Mouse (Mus musculus): Measurements from ENCODE around the gene Copb1. TPM values are rescaled to one million over a fixed set of nuclear protein-coding genes. Genes with fewer than 3 reads are reported as not detected.

The Copb1 gene
- 141 and 160 TPM in 2 replicates for polyA plus RNA-seq (2014; fragmentation: Nextera tagmentation; extraction: Ambion mirVana)

- DNase-seq (ENCODE audit: low spot score), result peak; percentile 93
- no peaks in the 10 kb centered on the region for H3K9me3 ChIP-seq (replicated peaks; ENCODE audit: control insufficient read depth, low read length)
- WGBS, result 2% methylated on average over 71 of the region's 75 CpGs
- peak within 1 kb of the TSS; percentile 50 for H3K4me2 ChIP-seq (ENCODE audit: low read depth, low read length)
- H3K4me3 ChIP-seq (ENCODE audit: low read depth, low read length), result peak within 1 kb of the TSS; percentile 73
- no peaks in the 10 kb centered on the region for H3K27me3 ChIP-seq (ENCODE audit: control insufficient read depth, insufficient read depth, low read length)
- peak within 1 kb of the TSS; percentile 90 for H3K9ac ChIP-seq (replicated peaks; ENCODE audit: low read length)
- peak within 1 kb of the TSS; percentile 17; the same call in 1 of the 2 replicates for H3K27ac ChIP-seq (replicated peaks; ENCODE audit: low read depth, low read length)
- peaks cover 9% of the 10 kb centered on the region for H3K36me3 ChIP-seq (replicated peaks; ENCODE audit: control insufficient read depth, insufficient read depth, low read depth, low read length)
- peak; percentile 97 for ATAC-seq (replicated peaks; ENCODE audit: insufficient number of reproducible peaks, low FRiP score, low TSS enrichment, low read depth)
- no peaks in the 10 kb centered on the region for H3K4me1 ChIP-seq (ENCODE audit: control insufficient read depth, insufficient read depth, low read length)
These were observed at the start of gene Copb1 for GRCm38 (mm10) chr7:114253885-114254833. TSS of gene Copb1 (minus strand) at chr7:114254711.

- Histone ChIP-seq H3K4me2 (ENCODE audit: low read depth, low read length) (no peak overlapping the region), H3K4me1 (ENCODE audit: control insufficient read depth, insufficient read depth, low read length) (no peaks in the 10 kb centered on the region), H3K9me3 (replicated peaks; ENCODE audit: control insufficient read depth, low read length) (no peaks in the 10 kb centered on the region), H3K27ac (replicated peaks; ENCODE audit: low read depth, low read length) (no peak overlapping the region), H3K4me3 (ENCODE audit: low read depth, low read length) (no peak overlapping the region), H3K9ac (replicated peaks; ENCODE audit: low read length) (no peak overlapping the region), H3K36me3 (replicated peaks; ENCODE audit: control insufficient read depth, insufficient read depth, low read depth, low read length) (no peaks in the 10 kb centered on the region), H3K27me3 (ENCODE audit: control insufficient read depth, insufficient read depth, low read length) (no peaks in the 10 kb centered on the region)
- WGBS, result 81% methylated on average over 4 of the region's 4 CpGs
- DNase-seq (ENCODE audit: low spot score), result no peak
- no peak for ATAC-seq (replicated peaks; ENCODE audit: insufficient number of reproducible peaks, low FRiP score, low TSS enrichment, low read depth)
These were observed 46.8 kb upstream of the Copb1 start for GRCm38 (mm10) chr7:114301293-114301782.

- ATAC-seq (replicated peaks; ENCODE audit: insufficient number of reproducible peaks, low FRiP score, low TSS enrichment, low read depth), result no peak
- 88% methylated on average over 2 of the region's 2 CpGs for WGBS
- DNase-seq (ENCODE audit: low spot score), result no peak
These were observed 46.3 kb upstream of the Copb1 start for GRCm38 (mm10) chr7:114300782-114301181.

GRCm38 (mm10) chr7:114299247-114299646 lies 44.7 kb upstream of the Copb1 start:
- WGBS, result 71% methylated on average over 4 of the region's 4 CpGs
- no peak overlapping the region for H3K4me3 ChIP-seq (ENCODE audit: low read depth, low read length)
- no peaks in the 10 kb centered on the region for H3K27me3 ChIP-seq (ENCODE audit: control insufficient read depth, insufficient read depth, low read length)
- ATAC-seq (replicated peaks; ENCODE audit: insufficient number of reproducible peaks, low FRiP score, low TSS enrichment, low read depth), result no peak
- no peak for DNase-seq (ENCODE audit: low spot score)
- no peak overlapping the region for H3K27ac ChIP-seq (replicated peaks; ENCODE audit: low read depth, low read length)
- no peaks in the 10 kb centered on the region for H3K9me3 ChIP-seq (replicated peaks; ENCODE audit: control insufficient read depth, low read length)
- no peaks in the 10 kb centered on the region for H3K36me3 ChIP-seq (replicated peaks; ENCODE audit: control insufficient read depth, insufficient read depth, low read depth, low read length)
- H3K4me2 ChIP-seq (ENCODE audit: low read depth, low read length), result no peak overlapping the region
- no peaks in the 10 kb centered on the region for H3K4me1 ChIP-seq (ENCODE audit: control insufficient read depth, insufficient read depth, low read length)
- H3K9ac ChIP-seq (replicated peaks; ENCODE audit: low read length), result no peak overlapping the region

More at GRCm38 (mm10) chr7:114300782-114301181, 46.3 kb upstream of the Copb1 start:
- no peaks in the 10 kb centered on the region for H3K36me3 ChIP-seq (replicated peaks; ENCODE audit: control insufficient read depth, insufficient read depth, low read depth, low read length)
- no peaks in the 10 kb centered on the region for H3K9me3 ChIP-seq (replicated peaks; ENCODE audit: control insufficient read depth, low read length)
- H3K4me3 ChIP-seq (ENCODE audit: low read depth, low read length), result no peak overlapping the region
- no peaks in the 10 kb centered on the region for H3K4me1 ChIP-seq (ENCODE audit: control insufficient read depth, insufficient read depth, low read length)
- H3K27me3 ChIP-seq (ENCODE audit: control insufficient read depth, insufficient read depth, low read length), result no peaks in the 10 kb centered on the region
- no peak overlapping the region for H3K9ac ChIP-seq (replicated peaks; ENCODE audit: low read length)
- no peak overlapping the region for H3K4me2 ChIP-seq (ENCODE audit: low read depth, low read length)
- no peak overlapping the region for H3K27ac ChIP-seq (replicated peaks; ENCODE audit: low read depth, low read length)

GRCm38 (mm10) chr7:114294698-114295097 lies 40.2 kb upstream of the Copb1 start:
- H3K27me3 ChIP-seq (ENCODE audit: control insufficient read depth, insufficient read depth, low read length), result no peaks in the 10 kb centered on the region
- ATAC-seq (replicated peaks; ENCODE audit: insufficient number of reproducible peaks, low FRiP score, low TSS enrichment, low read depth) (no peak), DNase-seq (ENCODE audit: low spot score) (no peak)
- no peak overlapping the region for H3K4me2 ChIP-seq (ENCODE audit: low read depth, low read length)
- H3K27ac ChIP-seq (replicated peaks; ENCODE audit: low read depth, low read length), result no peak overlapping the region
- no peaks in the 10 kb centered on the region for H3K36me3 ChIP-seq (replicated peaks; ENCODE audit: control insufficient read depth, insufficient read depth, low read depth, low read length)
- H3K4me3 ChIP-seq (ENCODE audit: low read depth, low read length), result no peak overlapping the region
- H3K9me3 ChIP-seq (replicated peaks; ENCODE audit: control insufficient read depth, low read length), result no peaks in the 10 kb centered on the region
- no peak overlapping the region for H3K9ac ChIP-seq (replicated peaks; ENCODE audit: low read length)
- WGBS, result 86% methylated on average over 5 of the region's 5 CpGs
- no peaks in the 10 kb centered on the region for H3K4me1 ChIP-seq (ENCODE audit: control insufficient read depth, insufficient read depth, low read length)

- no peak for DNase-seq (ENCODE audit: low spot score)
- Histone ChIP-seq H3K27ac (replicated peaks; ENCODE audit: low read depth, low read length) (no peak overlapping the region), H3K27me3 (ENCODE audit: control insufficient read depth, insufficient read depth, low read length) (no peaks in the 10 kb centered on the region), H3K9me3 (replicated peaks; ENCODE audit: control insufficient read depth, low read length) (no peaks in the 10 kb centered on the region), H3K36me3 (replicated peaks; ENCODE audit: control insufficient read depth, insufficient read depth, low read depth, low read length) (no peaks in the 10 kb centered on the region), H3K4me3 (ENCODE audit: low read depth, low read length) (no peak overlapping the region), H3K4me2 (ENCODE audit: low read depth, low read length) (no peak overlapping the region), H3K9ac (replicated peaks; ENCODE audit: low read length) (no peak overlapping the region), H3K4me1 (ENCODE audit: control insufficient read depth, insufficient read depth, low read length) (no peaks in the 10 kb centered on the region)
- 73% methylated on average over 5 of the region's 5 CpGs for WGBS
- no peak for ATAC-seq (replicated peaks; ENCODE audit: insufficient number of reproducible peaks, low FRiP score, low TSS enrichment, low read depth)
These were observed 39.4 kb upstream of the Copb1 start for GRCm38 (mm10) chr7:114293903-114294302.

GRCm38 (mm10) chr7:114292501-114292971 lies 38.0 kb upstream of the Copb1 start:
- H3K4me3 ChIP-seq (ENCODE audit: low read depth, low read length), result no peak overlapping the region

More at GRCm38 (mm10) chr7:114292501-114292971, 38.0 kb upstream of the Copb1 start:
- no peaks in the 10 kb centered on the region for H3K36me3 ChIP-seq (replicated peaks; ENCODE audit: control insufficient read depth, insufficient read depth, low read depth, low read length)
- H3K27ac ChIP-seq (replicated peaks; ENCODE audit: low read depth, low read length), result no peak overlapping the region
- ATAC-seq (replicated peaks; ENCODE audit: insufficient number of reproducible peaks, low FRiP score, low TSS enrichment, low read depth) (no peak), DNase-seq (ENCODE audit: low spot score) (peak; percentile 28)
- H3K4me1 ChIP-seq (ENCODE audit: control insufficient read depth, insufficient read depth, low read length), result no peaks in the 10 kb centered on the region
- 14% methylated on average over 12 of the region's 12 CpGs for WGBS
- H3K27me3 ChIP-seq (ENCODE audit: control insufficient read depth, insufficient read depth, low read length), result no peaks in the 10 kb centered on the region
- H3K9me3 ChIP-seq (replicated peaks; ENCODE audit: control insufficient read depth, low read length), result no peaks in the 10 kb centered on the region
- H3K4me2 ChIP-seq (ENCODE audit: low read depth, low read length), result no peak overlapping the region
- H3K9ac ChIP-seq (replicated peaks; ENCODE audit: low read length), result no peak overlapping the region

Data from embryonic facial prominence, embryonic 11.5 days (tissue).